17 mouse cellular contexts compared by ENCODE assay signal in the genomic region with DNA sequence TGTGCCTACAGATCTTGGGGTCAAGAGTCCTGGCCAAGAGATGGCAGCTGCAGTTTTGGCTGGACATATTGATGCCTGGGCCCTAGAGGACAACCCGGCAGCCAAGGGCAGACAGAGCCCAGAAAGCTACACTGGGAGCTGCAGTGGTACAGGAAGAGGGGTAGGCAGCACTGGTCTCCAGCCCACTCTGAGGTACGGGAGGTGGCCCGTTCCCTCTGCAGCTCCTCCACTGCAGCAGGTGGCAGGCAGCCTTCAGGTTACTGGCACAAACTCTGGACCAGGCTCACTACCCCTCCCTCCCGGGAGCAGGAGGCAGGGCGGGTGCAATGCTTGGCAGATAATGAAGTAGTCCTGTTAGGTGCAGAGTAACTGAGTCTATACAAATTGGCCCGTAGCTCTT. TPM values are rescaled to one million over a fixed set of nuclear protein-coding genes. Genes with fewer than 3 reads are reported as not detected.
DNase-seq lines count a peak whose midpoint lies in the region; ATAC-seq lines count a peak whose summit lies in the region.
"Had no signal": no experiment of that assay in that cellular context is flagged by ENCODE, and none has a peak within 500 bp of the region (broad histone marks: within the 10 kb centered on the region; RNA-seq: fewer than 3 reads in every experiment).

No protein-coding gene starts in this region.

- 35% methylated on average over 6 of the region's 6 CpGs for WGBS in forebrain, embryonic 16.5 days
- WGBS in midbrain, embryonic 14.5 days = 38% methylated on average over 6 of the region's 6 CpGs

- peak overlapping the region; percentile 38; the same call in 1 of the 2 replicates for H3K9ac ChIP-seq in forebrain, embryonic 16.5 days (replicated peaks; ENCODE audit: low read depth, low read length)
- H3K9ac ChIP-seq in midbrain, embryonic 14.5 days (replicated peaks; ENCODE audit: low read length) = peak overlapping the region; percentile 41
- H3K9ac ChIP-seq: embryonic facial prominence, embryonic 12.5 days; limb, embryonic 12.5 days had no signal

- DNase-seq in cerebellum, adult 9-11 months = peak; percentile 74
- no peak for DNase-seq in cerebellum, postnatal 14 days
- peak; percentile 66 to 77 for DNase-seq in cerebellum, postnatal 25 days
- no peak for DNase-seq in midbrain, embryonic 14.5 days
- DNase-seq in adrenal gland, adult 2 months = no peak
- no peak for DNase-seq in urinary bladder, postnatal 36 days (ENCODE audit: low spot score in 2 of 2)
- no peak for DNase-seq in adrenal gland, postnatal 10 days
- DNase-seq: B cell, adult 2 months; heart, adult 18-20 months; heart, postnatal 14 days; kidney, adult 8-10 months; lung, adult 18-20 months; thymus, adult 18-20 months had no signal

- no peak for ATAC-seq in forebrain, embryonic 16.5 days
- 0 out of 2 replicates have a peak, but pooled peaks have one; percentile 16 for ATAC-seq in midbrain, embryonic 14.5 days (ENCODE audit: low FRiP score, low TSS enrichment)

- H3K27me3 ChIP-seq in forebrain, embryonic 16.5 days (replicated peaks; ENCODE audit: control insufficient read depth, insufficient read depth, low read length) = peaks cover 25% of the 10 kb centered on the region
- H3K27me3 ChIP-seq in midbrain, embryonic 14.5 days (ENCODE audit: control insufficient read depth, insufficient read depth, low read length) = peaks cover 25% of the 10 kb centered on the region

- H3K36me3 ChIP-seq in forebrain, embryonic 16.5 days (ENCODE audit: control insufficient read depth, insufficient read depth) = no peaks in the 10 kb centered on the region
- no peaks in the 10 kb centered on the region for H3K36me3 ChIP-seq in midbrain, embryonic 14.5 days (ENCODE audit: control insufficient read depth, insufficient read depth, low read length)
- H3K36me3 ChIP-seq: embryonic facial prominence, embryonic 12.5 days; G1E; limb, embryonic 12.5 days had no signal

- H3K4me3 ChIP-seq in forebrain, embryonic 16.5 days (replicated peaks; ENCODE audit: low read length) = no peak overlapping the region
- no peak overlapping the region for H3K4me3 ChIP-seq in midbrain, embryonic 14.5 days (replicated peaks; ENCODE audit: low read depth, low read length)
- H3K4me3 ChIP-seq: embryonic facial prominence, embryonic 12.5 days; limb, embryonic 12.5 days had no signal

- no peak overlapping the region for H3K27ac ChIP-seq in forebrain, embryonic 16.5 days (ENCODE audit: low read length)
- 0 out of 2 replicates have a peak overlapping the region, but pooled peaks have one; percentile 49 for H3K27ac ChIP-seq in midbrain, embryonic 14.5 days (replicated peaks; ENCODE audit: low read depth, low read length)
- H3K27ac ChIP-seq: embryonic facial prominence, embryonic 12.5 days; limb, embryonic 12.5 days had no signal

- peaks cover 15% of the 10 kb centered on the region for H3K4me1 ChIP-seq in forebrain, embryonic 16.5 days (replicated peaks; ENCODE audit: control insufficient read depth, insufficient read depth, low read length)
- peaks cover 25% of the 10 kb centered on the region for H3K4me1 ChIP-seq in midbrain, embryonic 14.5 days (ENCODE audit: control insufficient read depth, insufficient read depth, low read length)

- H3K4me2 ChIP-seq in forebrain, embryonic 16.5 days (ENCODE audit: low read length) = peak overlapping the region; percentile 20
- H3K4me2 ChIP-seq in midbrain, embryonic 14.5 days (ENCODE audit: low read length) = peak overlapping the region; percentile 38
- H3K4me2 ChIP-seq: embryonic facial prominence, embryonic 12.5 days; limb, embryonic 12.5 days had no signal

- no peaks in the 10 kb centered on the region for H3K9me3 ChIP-seq in forebrain, embryonic 16.5 days (ENCODE audit: control insufficient read depth, low read length)
- no peaks in the 10 kb centered on the region for H3K9me3 ChIP-seq in midbrain, embryonic 14.5 days (ENCODE audit: control insufficient read depth, low read length)
- H3K9me3 ChIP-seq: embryonic facial prominence, embryonic 12.5 days; G1E; limb, embryonic 12.5 days had no signal

RNA-seq across cellular contexts. Expression of a gene that starts 15.9 kb away (rescaled TPM):
- 11.3 and 14.1 TPM in 2 replicates for polyA plus RNA-seq in forebrain, embryonic 16.5 days (2015; fragmentation: Nextera tagmentation; extraction: Ambion mirVana)
- 12.1 and 13.0 TPM in 2 replicates for polyA plus RNA-seq in midbrain, embryonic 14.5 days (2014; fragmentation: Nextera tagmentation; extraction: Ambion mirVana)
- total RNA-seq in adrenal gland, adult 2 months (2021) = under 1 TPM; 0.40 to 0.83 TPM
- polyA plus RNA-seq in adrenal gland, adult 2 months (2012; rRNA removed) = 4.4 and 4.8 TPM in 2 replicates
- under 1 TPM; 0.27 to 0.79 TPM for total RNA-seq in adrenal gland, postnatal 10 days (2021)

RNA-seq across cellular contexts. Expression of a gene that starts 26.1 kb away (rescaled TPM):
- 19.5 and 22.1 TPM in 2 replicates for polyA plus RNA-seq in forebrain, embryonic 16.5 days (2015; fragmentation: Nextera tagmentation; extraction: Ambion mirVana)
- polyA plus RNA-seq in midbrain, embryonic 14.5 days (2014; fragmentation: Nextera tagmentation; extraction: Ambion mirVana) = 6.0 and 10.0 TPM in 2 replicates
- 10 to 100 TPM; 17.9 to 23.9 TPM for total RNA-seq in adrenal gland, adult 2 months (2021)
- polyA plus RNA-seq in adrenal gland, adult 2 months (2012; rRNA removed) = 37.4 and 46.2 TPM in 2 replicates
- 10 to 100 TPM; 21.8 to 30.1 TPM for total RNA-seq in adrenal gland, postnatal 10 days (2021)

RNA-seq across cellular contexts. Expression of a gene that starts 45.5 kb away (rescaled TPM):
- polyA plus RNA-seq in forebrain, embryonic 16.5 days (2015; fragmentation: Nextera tagmentation; extraction: Ambion mirVana) = 125 and 133 TPM in 2 replicates
- 139 and 148 TPM in 2 replicates for polyA plus RNA-seq in midbrain, embryonic 14.5 days (2014; fragmentation: Nextera tagmentation; extraction: Ambion mirVana)
- 100 to 1,000 TPM; 114 to 115 TPM for total RNA-seq in adrenal gland, adult 2 months (2021)
- polyA plus RNA-seq in adrenal gland, adult 2 months (2012; rRNA removed) = 49.1 and 58.4 TPM in 2 replicates
- 10 to 100 TPM; 91.2 to 93.1 TPM for total RNA-seq in adrenal gland, postnatal 10 days (2021)

RNA-seq across cellular contexts. Expression of a gene that starts 45.7 kb away (rescaled TPM):
- 6.0 and 10.7 TPM in 2 replicates for polyA plus RNA-seq in forebrain, embryonic 16.5 days (2015; fragmentation: Nextera tagmentation; extraction: Ambion mirVana)
- 6.0 and 6.4 TPM in 2 replicates for polyA plus RNA-seq in midbrain, embryonic 14.5 days (2014; fragmentation: Nextera tagmentation; extraction: Ambion mirVana)
- 1 to 10 TPM; 5.5 to 5.9 TPM for total RNA-seq in adrenal gland, adult 2 months (2021)
- 14.2 and 18.8 TPM in 2 replicates for polyA plus RNA-seq in adrenal gland, adult 2 months (2012; rRNA removed)
- 10 to 100 TPM in 1 of 2 experiments, 1 to 10 TPM in 1; 7.0 to 11.2 TPM for total RNA-seq in adrenal gland, postnatal 10 days (2021)

Comparison
In these comparisons a context has a peak if more than half of its experiments do, and no peak if none do; other contexts are left out.
1. DNase-seq: peak in cerebellum, adult 9-11 months (single experiment) and cerebellum, postnatal 25 days (2 of 2); none in cerebellum, postnatal 14 days (0 of 2), midbrain, embryonic 14.5 days (single experiment), adrenal gland, adult 2 months (single experiment), urinary bladder, postnatal 36 days (0 of 2) and adrenal gland, postnatal 10 days (single experiment).